Mouse (Mus musculus): ENCODE measurements around the gene Smpd2.

The Smpd2 gene

DNA sequence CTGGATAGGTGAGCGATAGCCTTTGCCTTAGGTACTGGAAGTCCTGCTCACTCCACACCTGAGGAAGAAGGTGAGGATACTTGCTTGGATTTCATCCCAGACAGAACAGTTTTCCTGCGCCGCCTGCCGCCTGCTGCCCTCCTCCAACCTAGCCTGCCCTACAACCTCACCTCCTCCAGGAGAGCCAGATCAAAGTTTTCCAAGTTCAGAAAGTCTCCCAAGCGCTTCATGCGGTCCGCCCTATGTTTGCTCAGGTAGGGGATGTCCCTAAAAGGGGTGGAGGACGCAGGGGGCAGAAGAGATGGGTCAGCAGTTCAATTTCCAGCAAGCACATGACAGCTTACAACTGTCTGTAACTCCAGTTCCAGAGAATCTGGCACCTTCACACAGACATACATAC, 875 bp downstream of the Smpd2 start:
- in situ Hi-C loops (cut with MboI, MseI), result loop anchor here (5.0 kb wide), 1 partner anchor 37 kb away; the partner anchor contains the start of gene Zbtb24

- in situ Hi-C loops (cut with MboI, MseI), result loop anchor here (5.0 kb wide), 1 partner anchor 37 kb away; the partner anchor contains the start of gene Zbtb24
Observed at GRCm38 (mm10) chr10:41488877-41489276, 1.3 kb downstream of the Smpd2 start.

- in situ Hi-C loops (cut with MboI, MseI), result loop anchor here (5.0 kb wide), 1 partner anchor 34 kb away; the partner anchor contains the start of gene Zbtb24
Observed at GRCm38 (mm10) chr10:41486506-41487170, 3.5 kb downstream of the Smpd2 start.

DNA sequence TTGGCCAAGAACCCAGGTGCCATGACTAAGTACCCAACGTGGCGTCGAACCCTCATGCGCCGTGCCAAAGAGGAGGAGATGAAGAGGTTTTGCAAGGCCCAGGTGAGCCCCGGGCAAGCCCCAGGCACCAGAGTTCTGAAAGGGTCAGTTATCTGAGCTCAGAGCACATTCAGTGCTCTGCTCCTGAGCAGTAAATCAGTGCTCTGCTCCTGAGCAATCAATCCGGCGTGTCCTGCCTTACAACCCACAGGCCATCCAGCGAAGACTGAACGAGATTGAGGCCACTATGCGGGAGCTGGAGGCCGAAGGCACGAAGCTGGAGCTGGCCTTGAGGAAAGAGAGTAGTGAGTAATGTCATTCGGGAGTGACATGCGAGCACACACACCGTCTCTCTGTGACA, 4.4 kb downstream of the Smpd2 start:
- in situ Hi-C loops (cut with MboI, MseI), result loop anchor here (5.0 kb wide), 1 partner anchor 33 kb away; the partner anchor contains the start of gene Zbtb24

DNA sequence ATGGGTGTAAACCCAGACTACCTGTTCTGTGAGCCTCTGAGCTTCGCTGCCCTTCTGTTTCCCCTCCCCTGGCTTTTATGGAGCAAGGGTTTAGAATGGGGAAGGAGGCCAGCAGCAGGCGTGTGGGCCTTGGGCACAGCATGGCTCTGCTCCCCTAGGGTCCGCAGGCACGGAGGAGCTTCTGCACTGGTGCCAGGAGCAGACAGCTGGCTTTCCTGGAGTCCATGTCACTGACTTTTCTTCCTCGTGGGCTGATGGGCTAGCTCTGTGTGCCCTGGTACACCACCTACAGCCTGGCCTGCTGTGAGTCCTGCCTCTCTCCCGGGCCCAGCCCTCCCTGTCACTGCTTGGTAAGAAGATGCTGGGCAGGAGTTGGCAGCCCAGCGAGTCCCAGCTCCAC, 7.7 kb downstream of the Smpd2 start:
- in situ Hi-C loops (cut with MboI, MseI), result no loop called here

DNA sequence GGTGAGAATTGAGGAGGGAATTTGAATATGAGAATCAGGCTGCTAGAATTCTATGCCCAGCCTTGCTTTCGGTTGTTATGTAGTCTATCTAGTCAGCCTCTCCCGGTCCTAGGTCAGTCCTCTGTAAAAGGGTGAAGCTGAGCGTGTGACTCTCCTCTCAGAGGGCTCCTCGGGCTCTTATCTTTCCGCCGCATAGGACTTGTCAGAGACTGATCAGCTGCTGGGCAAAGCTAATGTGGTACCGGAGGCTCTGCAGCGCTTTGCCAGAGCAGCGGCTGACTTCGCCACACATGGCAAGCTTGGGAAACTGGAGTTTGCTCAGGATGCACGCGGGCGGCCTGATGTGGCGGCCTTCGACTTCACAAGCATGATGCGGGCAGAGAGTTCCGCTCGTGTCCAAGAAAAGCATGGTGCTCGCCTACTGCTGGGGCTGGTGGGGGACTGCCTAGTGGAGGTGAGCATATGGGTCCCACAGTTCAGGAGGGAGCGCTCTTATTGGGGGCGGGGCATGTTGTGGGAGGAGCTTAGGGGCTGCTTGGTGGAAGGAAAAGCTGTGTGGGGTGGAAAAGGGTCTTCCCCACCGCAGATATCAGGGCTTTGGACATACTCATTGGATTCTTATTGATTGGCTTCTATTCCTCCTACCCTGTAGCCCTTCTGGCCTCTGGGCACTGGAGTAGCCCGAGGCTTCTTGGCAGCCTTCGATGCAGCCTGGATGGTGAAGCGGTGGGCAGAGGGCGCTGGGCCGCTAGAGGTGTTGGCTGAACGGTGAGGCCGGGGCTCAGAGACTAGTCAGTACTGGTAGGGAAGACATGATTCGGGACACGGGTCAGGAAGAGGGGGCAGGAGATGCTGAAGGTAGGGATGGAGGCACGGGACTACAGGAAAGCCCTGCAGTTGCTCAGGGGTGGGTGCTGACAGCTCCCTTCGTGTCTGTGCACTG, 9.0 kb downstream of the Smpd2 start:
- in situ Hi-C loops (cut with MboI, MseI), result no loop called here

- in situ Hi-C loops (cut with MboI, MseI), result loop anchor here (5.0 to 10.0 kb wide), 2 partner anchors 178 to 2005 kb away; partner anchors contain the start of genes Ak9 and Fig4
Observed at GRCm38 (mm10) chr10:41479961-41480360, 10.2 kb downstream of the Smpd2 start.

DNA sequence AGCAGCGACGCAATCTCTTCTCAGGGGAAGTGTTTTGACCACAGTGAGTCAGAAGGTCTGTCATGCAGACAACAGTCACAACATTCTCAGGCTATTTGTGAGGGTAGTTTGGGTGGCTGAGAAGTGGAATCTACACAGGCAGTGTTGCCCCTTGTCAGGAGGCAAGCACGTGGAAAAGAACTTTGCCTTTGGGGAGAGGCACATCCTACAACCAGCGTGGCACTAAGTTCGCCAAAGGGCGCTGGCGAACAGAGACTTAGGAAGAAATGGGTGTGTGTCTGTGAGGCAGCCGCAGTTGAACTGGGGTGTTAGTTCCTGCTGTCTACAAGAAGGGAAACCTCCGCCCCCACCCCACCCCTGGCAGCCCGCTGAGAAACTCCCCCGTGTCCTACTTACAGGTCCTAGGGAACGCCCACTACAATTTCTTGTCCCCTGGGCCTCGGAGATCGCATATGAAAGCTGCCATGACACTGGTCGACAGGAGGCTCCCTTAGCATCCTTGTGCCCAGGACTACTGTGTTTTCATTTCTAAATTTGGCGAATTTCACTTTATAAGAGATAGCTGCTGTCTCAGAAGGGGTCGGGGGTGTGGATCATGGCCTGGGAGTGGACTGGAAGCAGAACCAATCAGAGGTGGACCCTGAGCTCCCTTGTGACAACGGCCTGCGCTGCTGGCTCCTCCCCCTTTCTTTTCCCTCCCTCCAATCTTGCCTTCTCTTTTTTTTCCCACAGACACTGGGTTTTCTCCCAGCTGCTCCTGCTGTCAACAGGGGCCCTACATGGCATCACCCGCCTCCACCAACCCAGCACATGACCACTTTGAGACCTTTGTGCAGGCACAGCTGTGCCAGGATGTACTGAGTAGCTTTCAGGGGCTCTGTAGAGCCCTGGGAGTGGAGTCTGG, 12.6 kb downstream of the Smpd2 start:
- in situ Hi-C loops (cut with MboI, MseI), result loop anchor here (5.0 to 10.0 kb wide), 2 partner anchors 175 to 2003 kb away; partner anchors contain the start of genes Ak9 and Fig4

DNA sequence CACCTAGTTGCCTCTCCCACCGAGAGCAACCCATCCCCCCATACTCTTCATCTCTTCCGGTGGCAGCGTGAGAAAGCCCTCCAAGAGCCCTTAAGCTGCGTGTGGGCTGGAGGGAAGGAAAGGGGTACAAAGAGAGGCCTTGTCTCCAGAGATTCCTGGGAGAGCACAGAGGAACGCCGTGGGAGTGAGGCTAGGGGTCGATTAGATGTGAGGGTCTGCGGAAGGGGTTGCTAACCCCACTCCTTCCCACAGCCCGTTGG, 13.2 kb downstream of the Smpd2 start:
- in situ Hi-C loops (cut with MboI, MseI), result loop anchor here (5.0 to 10.0 kb wide), 2 partner anchors 175 to 2002 kb away; partner anchors contain the start of genes Ak9 and Fig4

DNA sequence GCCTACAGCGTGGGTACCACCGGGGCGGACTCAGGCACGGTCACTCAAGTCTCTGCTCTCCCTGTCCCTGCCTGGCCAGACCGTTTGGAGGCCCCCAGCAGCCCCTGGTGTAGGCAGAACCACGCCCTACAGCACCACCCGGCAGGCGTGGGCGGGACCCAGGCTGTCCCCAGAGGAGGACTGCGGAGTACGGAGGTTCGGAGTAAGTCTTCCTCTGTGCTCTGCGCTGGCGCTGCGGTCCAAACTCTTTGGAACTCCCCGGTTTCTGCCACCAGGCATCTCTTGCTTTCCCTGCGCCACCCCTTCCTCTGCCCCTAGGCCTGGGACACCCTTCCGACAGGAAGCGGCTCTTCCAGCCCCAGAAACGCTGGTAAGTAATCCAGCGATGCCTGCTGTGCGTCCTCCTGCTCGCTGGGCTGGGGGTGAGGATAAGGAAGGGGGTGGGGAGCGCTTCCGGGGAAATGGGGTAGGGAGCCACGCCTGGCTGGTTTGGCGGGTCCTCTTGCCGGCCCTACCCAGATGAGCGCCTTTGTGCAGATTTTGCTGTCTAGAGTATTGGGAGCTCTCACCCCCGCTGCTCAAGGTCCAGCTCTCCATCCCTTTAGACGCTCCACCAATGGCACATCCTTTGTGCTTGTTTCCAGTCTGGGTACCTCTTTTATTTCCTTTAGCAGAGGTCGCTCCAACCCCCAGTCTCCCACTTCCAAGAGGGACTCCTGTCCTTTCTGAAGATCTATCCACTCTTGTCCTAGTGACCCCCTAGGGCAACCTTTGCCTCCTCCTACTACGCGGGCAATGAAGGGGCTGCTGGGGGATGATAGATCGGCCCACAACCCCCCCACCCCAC, 13.8 kb downstream of the Smpd2 start, which contains the start of gene Mical1:
Gene Mical1 (plus strand): TSS at position 144 of the 847 bp plus-strand sequence.
- in situ Hi-C loops (cut with MboI, MseI), result loop anchor here (5.0 to 10.0 kb wide), 2 partner anchors 174 to 2002 kb away; partner anchors contain the start of genes Ak9 and Fig4

- in situ Hi-C loops (cut with MboI, MseI), result loop anchor here (5.0 to 10.0 kb wide), 2 partner anchors 173 to 2000 kb away; partner anchors contain the start of genes Ak9 and Fig4
Observed at GRCm38 (mm10) chr10:41474981-41475391, 15.2 kb downstream of the Smpd2 start.

GRCm38 (mm10) chr10:41473782-41474468, 16.2 kb downstream of the Smpd2 start:
- in situ Hi-C loops (cut with MboI, MseI), result loop anchor here (10.0 kb wide), 1 partner anchor 1999 kb away; no protein-coding TSS in a partner anchor

DNA sequence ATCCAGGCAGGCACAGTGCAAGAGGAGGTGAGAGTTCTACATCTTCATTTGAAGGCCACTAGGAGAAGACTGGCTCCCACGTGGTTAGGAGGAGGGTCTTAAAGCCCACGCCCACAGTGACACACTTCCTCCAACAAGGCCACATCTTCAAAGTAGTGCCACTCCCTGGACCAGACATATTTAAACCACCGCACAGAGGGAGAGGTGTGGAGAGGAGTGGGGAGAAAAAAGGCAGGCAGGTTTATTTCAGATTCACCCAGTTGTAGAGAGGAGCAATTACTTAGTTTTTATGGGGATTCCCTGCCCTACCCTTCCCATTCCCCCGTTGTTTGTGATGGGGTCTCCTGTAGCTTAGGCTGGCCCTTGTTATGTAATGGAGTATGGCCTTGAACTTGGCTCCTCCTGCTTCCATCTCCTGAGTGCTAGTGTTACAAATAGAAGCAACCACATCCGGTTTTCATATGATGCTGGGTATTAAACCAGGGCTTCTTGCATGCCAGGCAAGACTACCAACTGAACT, 17.1 kb downstream of the Smpd2 start:
- in situ Hi-C loops (cut with MboI, MseI), result loop anchor here (10.0 kb wide), 1 partner anchor 1998 kb away; no protein-coding TSS in a partner anchor

DNA sequence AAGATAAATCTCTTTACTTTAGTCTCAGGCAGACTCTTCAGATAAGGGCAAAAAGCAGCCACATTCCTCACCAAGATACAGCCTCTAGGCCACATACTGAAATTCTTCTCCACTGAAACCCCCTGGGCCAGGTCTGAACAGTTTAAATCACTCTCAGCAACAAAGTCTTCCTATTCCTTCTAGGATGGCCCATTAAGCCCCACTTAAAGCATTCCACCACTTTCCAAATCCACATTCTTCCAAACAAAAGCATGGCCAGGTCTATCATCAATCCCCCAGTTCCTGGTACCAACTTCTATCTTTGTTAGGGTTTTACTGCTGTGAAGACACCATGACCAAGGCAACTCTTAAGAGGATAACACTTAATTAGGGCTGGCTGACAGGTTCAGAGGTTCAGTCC, 17.6 kb downstream of the Smpd2 start:
- in situ Hi-C loops (cut with MboI, MseI), result loop anchor here (10.0 kb wide), 1 partner anchor 1998 kb away; no protein-coding TSS in a partner anchor

DNA sequence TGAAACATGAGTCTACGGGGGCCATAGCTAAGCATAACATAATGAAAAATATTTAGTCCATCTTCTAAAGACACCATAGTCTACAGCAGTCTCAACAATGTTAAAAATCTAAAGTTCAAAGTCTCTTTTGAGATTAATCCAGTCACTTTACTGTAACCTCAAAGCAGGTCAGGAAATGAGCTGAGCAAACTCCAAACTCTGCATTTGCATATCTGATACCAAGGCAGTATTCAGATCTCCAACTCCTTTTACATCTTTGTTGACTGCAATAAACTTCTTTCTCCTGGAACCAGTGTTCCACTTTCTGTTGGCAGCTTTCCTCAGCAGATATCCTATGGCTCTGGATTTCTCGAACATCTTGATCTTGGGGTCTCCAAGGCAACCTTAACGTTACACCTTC, 19.5 kb downstream of the Smpd2 start:
- in situ Hi-C loops (cut with MboI, MseI), result loop anchor here (10.0 kb wide), 1 partner anchor 1996 kb away; no protein-coding TSS in a partner anchor

DNA sequence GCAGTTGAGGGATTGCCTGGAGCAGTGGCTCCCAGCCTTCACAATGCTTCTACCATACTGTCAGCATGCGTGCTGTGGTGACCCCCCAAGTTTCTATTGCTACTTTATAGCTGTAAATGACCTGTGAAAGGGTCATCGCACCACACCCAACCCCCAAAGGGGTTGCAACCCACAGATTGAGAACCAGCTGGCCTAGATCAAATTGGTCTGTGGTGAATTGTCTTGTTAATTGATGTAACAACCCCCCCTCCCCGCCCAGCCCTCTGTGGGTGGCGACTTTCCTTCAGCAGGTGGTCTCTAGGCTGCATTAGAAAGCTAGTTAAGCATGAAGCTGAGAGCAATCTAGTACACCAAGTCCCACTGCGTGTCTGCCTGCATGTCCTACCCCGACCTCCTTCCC, 22.8 kb downstream of the Smpd2 start:
- in situ Hi-C loops (cut with MboI, MseI), result no loop called here

DNA sequence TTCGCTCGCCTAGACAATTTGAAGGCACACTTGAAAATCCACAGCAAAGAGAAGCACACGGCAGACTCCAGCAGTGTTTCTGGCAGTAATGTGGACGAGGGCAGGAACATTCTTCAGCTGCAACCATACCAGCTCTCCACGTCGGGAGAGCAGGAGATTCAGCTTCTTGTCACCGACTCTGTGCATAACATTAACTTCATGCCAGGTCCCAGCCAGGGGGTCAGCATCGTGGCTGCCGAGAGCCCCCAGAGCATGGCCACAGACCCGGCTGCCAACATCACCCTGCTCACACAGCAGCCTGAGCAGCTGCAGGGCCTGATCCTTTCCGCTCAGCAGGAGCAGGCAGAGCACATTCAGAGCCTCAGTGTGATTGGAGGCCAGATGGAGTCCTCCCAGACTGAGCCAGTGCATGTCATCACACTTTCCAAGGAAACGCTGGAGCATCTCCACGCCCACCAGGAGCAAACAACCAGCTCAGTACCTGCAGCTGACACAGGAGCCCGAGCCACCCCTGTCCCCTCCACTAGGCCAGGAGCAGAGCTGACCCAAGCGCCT, 25.7 kb downstream of the Smpd2 start:
- in situ Hi-C loops (cut with MboI, MseI), result no loop called here

DNA sequence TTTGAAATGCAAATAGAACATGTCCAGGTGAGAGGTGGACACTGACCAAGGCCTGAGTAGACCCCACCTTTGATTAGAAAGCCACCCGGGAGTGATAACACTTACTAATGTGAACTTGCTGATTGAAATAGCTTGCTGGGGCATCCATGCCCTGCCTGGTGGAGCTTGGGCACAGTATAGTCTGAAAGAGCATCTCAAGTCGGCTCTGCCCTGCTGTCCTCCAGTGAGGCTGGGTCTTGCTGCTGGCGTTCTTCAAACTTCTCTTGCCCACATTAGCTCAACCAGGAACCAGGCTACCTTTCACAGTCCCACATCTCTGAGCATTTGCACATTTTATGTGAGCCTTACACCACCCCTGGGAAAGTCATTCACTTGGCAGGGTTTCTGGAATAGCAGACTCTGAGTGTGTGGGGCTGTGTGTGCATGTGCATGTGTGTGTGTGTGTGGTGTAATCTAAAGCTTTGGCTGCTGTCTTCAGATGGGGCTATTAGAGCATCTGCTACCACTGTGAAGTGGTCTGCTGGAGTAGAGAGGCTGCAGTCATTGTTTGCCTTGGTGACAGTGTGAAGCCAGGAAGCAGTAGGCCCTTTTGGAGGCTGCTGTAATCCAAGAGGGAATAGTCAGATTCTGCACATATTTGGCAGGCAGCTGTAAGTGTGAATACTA, 29.0 kb downstream of the Smpd2 start:
- in situ Hi-C loops (cut with MboI, MseI), result no loop called here

Data from T-helper 1 cell (primary cell).